Mouse (Mus musculus) hindbrain, embryonic 15.5 days (tissue): ENCODE measurements at regions not wholly inside any gene's neighbourhood (a gene's known extent, or its start where the extent isn't known, plus 50 kb on each side); places are given as distances from the start of the nearest gene placed in this dataset.
A peak's percentile ranks its signal among the peaks of the same experiment; 100 is the strongest.

Source experiments
- ATAC-seq: fragments of 200-750 bp; cut with Nextera tagmentation; 2 replicates; pipeline ENCODE4 v1.8.0; 2017; ENCODE audit warnings: low read depth, moderate number of reproducible peaks, moderate TSS enrichment; ENCODE audit not compliant: low FRiP score
- H3K27ac ChIP-seq: fragments of 300-500 bp; sonication (generic); replicated peaks from 2 replicates; pipeline ENCODE4 v1.5.1; 2015; ENCODE audit warnings: mild to moderate bottlenecking, inconsistent platforms
- H3K27me3 ChIP-seq: fragments of 300-500 bp; sonication (generic); 2 replicates; pipeline ENCODE4 v1.6.1; 2015; ENCODE audit warnings: control low read depth, inconsistent platforms
- H3K36me3 ChIP-seq: fragments of 300-500 bp; sonication (generic); 2 replicates; pipeline ENCODE4 v1.6.1; 2015; ENCODE audit warnings: control low read depth, inconsistent platforms
- H3K4me1 ChIP-seq: fragments of 300-500 bp; sonication (generic); replicated peaks from 2 replicates; pipeline ENCODE4 v1.6.1; 2015; ENCODE audit warnings: control low read depth, inconsistent platforms
- H3K4me2 ChIP-seq: fragments of 300-500 bp; sonication (generic); 2 replicates; pipeline ENCODE4 v1.6.1; 2015; ENCODE audit warnings: moderate library complexity, mild to moderate bottlenecking, inconsistent platforms
- H3K4me3 ChIP-seq: fragments of 300-500 bp; sonication (generic); 2 replicates; pipeline ENCODE4 v1.5.1; 2015; ENCODE audit warnings: mild to moderate bottlenecking, inconsistent platforms
- H3K9ac ChIP-seq: fragments of 300-500 bp; sonication (generic); 2 replicates; pipeline ENCODE4 v1.6.1; 2015; ENCODE audit warnings: inconsistent platforms
- H3K9me3 ChIP-seq: fragments of 300-500 bp; sonication (generic); 2 replicates; pipeline ENCODE4 v1.6.1; 2016; ENCODE audit warnings: control low read depth, inconsistent platforms
- WGBS: fragments of 180-500 bp; shearing (Covaris S2); methylation state at CpG from one replicate; pipeline ENCODE4 v1.1.7; 2015; 5-methylcytosine and 5-hydroxymethylcytosine counted together

DNA sequence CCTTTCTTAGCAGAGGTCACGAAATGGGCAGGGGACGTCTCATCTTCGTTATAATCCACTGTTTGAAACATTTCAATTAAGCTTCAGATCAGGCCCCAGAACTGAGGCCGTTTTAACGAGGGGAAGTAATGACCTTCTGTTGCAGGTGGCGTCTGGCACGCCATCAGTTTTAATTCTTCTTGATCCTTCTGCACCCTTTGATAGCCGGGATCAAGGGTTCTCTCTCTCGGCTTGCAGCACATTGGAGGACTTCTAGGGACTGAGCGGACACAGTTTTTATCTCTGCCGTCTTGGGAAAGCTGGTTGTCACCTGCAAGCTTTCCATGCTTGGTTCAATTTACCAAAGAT is 151.9 kb upstream of the Lmo4 start:
- Histone ChIP-seq H3K4me3 (no peak overlapping the region), H3K36me3 (no peaks in the 10 kb centered on the region), H3K4me2 (no peak overlapping the region), H3K4me1 (peaks cover 4% of the 10 kb centered on the region; the same call in 1 of the 2 replicates), H3K9ac (no peak overlapping the region), H3K27ac (no peak overlapping the region), H3K27me3 (no peaks in the 10 kb centered on the region), H3K9me3 (no peaks in the 10 kb centered on the region)
- ATAC-seq, result no peak
- 70% methylated on average over 11 of the region's 11 CpGs for WGBS

DNA sequence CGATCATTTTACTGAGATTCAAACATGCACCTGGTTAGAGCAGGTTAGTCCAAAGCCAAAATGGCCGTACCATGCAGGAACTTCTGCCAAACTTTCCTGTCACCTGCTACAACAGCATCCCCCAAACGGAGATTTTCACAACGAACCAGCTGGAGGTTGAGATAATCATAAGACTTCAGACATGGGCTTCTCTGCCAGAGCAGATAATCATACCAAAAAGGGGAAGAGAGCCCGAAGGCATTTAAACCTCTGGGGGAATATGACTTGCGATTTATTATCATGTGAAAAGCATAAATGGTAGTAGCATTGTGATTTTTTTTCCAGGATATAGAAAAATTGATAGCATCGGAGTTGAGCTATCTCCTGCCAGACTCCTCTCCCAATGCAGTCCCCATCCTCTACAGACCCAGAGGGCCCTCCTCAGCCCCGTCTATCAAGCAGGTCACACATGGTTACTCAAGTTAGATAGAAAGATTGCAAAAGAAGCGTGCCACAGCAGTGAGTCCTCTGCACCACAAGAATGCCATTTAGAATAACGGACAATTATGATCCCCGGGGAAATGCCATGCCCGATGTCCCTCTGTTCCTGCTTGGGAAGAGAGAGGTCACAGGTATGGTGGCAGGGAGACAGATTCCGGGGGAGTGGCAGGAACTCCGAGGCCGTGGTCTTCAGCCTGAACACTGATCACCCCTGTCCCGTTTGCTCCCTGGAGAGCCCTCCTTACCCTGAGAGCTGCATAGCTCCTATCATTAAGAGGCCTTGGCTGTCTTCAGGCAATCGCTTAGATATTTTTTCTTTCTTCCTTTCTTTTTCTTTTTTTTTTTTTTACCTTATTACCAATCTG is 151.3 kb upstream of the Lmo4 start:
- Histone ChIP-seq H3K4me1 (peaks cover 4% of the 10 kb centered on the region; the same call in 1 of the 2 replicates), H3K9ac (no peak overlapping the region), H3K27me3 (no peaks in the 10 kb centered on the region), H3K4me2 (no peak overlapping the region), H3K27ac (no peak overlapping the region), H3K36me3 (no peaks in the 10 kb centered on the region), H3K4me3 (no peak overlapping the region), H3K9me3 (no peaks in the 10 kb centered on the region)
- 67% methylated on average over 17 of the region's 17 CpGs for WGBS
- no peak for ATAC-seq

DNA sequence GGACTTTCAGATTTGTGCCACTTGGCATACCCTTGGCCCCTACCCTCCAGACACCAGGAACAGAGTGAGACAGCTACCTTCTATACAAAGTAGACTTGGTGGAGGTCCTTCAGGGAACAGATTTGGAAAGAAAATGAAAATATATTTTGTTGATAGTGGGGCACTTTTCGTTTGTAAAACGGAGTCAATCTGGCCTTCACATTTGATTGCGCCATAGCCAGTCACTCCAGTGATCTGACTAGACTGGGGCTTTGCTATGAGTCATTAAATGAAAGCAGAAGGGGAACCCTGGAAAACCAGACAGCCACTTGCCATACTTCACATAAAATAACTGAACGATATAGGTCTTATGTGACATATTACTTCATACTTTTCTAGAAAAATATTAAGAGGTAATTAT is 147.5 kb upstream of the Lmo4 start:
- H3K4me1 ChIP-seq, result peaks cover 4% of the 10 kb centered on the region; the same call in 1 of the 2 replicates
- no peaks in the 10 kb centered on the region for H3K36me3 ChIP-seq
- no peaks in the 10 kb centered on the region for H3K9me3 ChIP-seq
- H3K4me2 ChIP-seq, result no peak overlapping the region
- H3K27ac ChIP-seq, result no peak overlapping the region
- no peak overlapping the region for H3K4me3 ChIP-seq
- 93% methylated on average over 4 of the region's 4 CpGs for WGBS
- no peak overlapping the region for H3K9ac ChIP-seq
- no peak for ATAC-seq
- no peaks in the 10 kb centered on the region for H3K27me3 ChIP-seq

DNA sequence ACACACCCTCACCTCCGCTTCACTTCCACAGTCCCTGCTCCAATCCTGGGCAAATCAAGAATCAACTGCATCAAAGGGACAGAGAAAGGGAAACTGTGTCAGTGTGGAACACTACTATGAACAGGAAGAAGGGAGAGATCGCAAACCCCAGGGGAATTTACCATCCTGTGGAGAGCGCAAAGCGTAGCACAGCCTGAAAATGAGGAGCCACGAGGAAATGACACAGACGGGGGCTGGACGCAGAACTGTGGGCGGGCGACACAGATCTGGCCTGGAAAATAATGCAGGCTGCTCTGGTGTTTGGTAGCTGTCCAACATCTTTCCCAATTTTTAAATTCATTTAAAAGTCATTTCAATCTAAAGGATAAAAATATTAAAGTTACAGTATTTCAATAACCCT is 143.4 kb upstream of the Lmo4 start:
- WGBS, result 68% methylated on average over 9 of the region's 9 CpGs
- H3K9ac ChIP-seq, result no peak overlapping the region
- no peaks in the 10 kb centered on the region for H3K36me3 ChIP-seq
- no peak overlapping the region for H3K27ac ChIP-seq
- H3K4me3 ChIP-seq, result no peak overlapping the region
- H3K9me3 ChIP-seq, result no peaks in the 10 kb centered on the region
- H3K27me3 ChIP-seq, result no peaks in the 10 kb centered on the region
- H3K4me1 ChIP-seq, result no peaks in the 10 kb centered on the region
- no peak overlapping the region for H3K4me2 ChIP-seq
- ATAC-seq, result peak; percentile 42; the same call in 1 of the 2 replicates

DNA sequence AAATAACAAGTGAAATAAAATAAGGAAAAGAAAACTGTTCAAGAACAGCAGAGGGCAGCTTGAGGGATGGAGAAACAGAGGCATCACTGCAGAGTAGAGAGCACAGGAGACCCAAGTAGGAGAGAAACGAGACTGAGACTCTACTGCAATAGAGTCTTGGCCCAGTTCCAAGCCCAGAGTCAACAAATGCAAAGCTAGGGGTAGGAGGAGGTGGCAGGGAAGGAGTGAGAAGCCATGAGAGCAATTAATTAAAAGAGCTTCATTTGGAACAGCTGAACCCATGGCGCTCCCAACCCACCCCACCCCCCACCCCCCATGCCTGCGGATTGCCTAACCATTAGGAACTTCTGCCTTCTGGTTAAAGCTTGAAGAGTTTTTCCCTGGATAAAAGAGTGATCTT is 130.2 kb upstream of the Lmo4 start:
- Histone ChIP-seq H3K27me3 (no peaks in the 10 kb centered on the region), H3K36me3 (no peaks in the 10 kb centered on the region), H3K4me1 (peaks cover 6% of the 10 kb centered on the region; the same call in 1 of the 2 replicates), H3K27ac (no peak overlapping the region), H3K9me3 (no peaks in the 10 kb centered on the region), H3K4me2 (no peak overlapping the region), H3K9ac (no peak overlapping the region), H3K4me3 (no peak overlapping the region)
- ATAC-seq, result no peak
- WGBS, result 42% methylated on average over 3 of the region's 3 CpGs

GRCm38 (mm10) chr3:144334201-144334600 is 129.2 kb upstream of the Lmo4 start:
- no peak overlapping the region for H3K4me2 ChIP-seq
- no peak for ATAC-seq
- no peak overlapping the region for H3K4me3 ChIP-seq

GRCm38 (mm10) chr3:144332353-144332752 is 127.3 kb upstream of the Lmo4 start:
- Histone ChIP-seq H3K27ac (no peak overlapping the region), H3K4me2 (no peak overlapping the region), H3K27me3 (no peaks in the 10 kb centered on the region), H3K4me3 (no peak overlapping the region), H3K4me1 (peaks cover 6% of the 10 kb centered on the region; the same call in 1 of the 2 replicates), H3K36me3 (no peaks in the 10 kb centered on the region), H3K9ac (no peak overlapping the region), H3K9me3 (no peaks in the 10 kb centered on the region)
- 4% methylated on average over 5 of the region's 5 CpGs for WGBS
- no peak for ATAC-seq

More at GRCm38 (mm10) chr3:144334201-144334600, 129.2 kb upstream of the Lmo4 start:
- 91% methylated on average over 5 of the region's 5 CpGs for WGBS
- H3K27me3 ChIP-seq, result no peaks in the 10 kb centered on the region
- no peak overlapping the region for H3K27ac ChIP-seq
- H3K36me3 ChIP-seq, result no peaks in the 10 kb centered on the region
- no peak overlapping the region for H3K9ac ChIP-seq
- peaks cover 6% of the 10 kb centered on the region; the same call in 1 of the 2 replicates for H3K4me1 ChIP-seq
- no peaks in the 10 kb centered on the region for H3K9me3 ChIP-seq

DNA sequence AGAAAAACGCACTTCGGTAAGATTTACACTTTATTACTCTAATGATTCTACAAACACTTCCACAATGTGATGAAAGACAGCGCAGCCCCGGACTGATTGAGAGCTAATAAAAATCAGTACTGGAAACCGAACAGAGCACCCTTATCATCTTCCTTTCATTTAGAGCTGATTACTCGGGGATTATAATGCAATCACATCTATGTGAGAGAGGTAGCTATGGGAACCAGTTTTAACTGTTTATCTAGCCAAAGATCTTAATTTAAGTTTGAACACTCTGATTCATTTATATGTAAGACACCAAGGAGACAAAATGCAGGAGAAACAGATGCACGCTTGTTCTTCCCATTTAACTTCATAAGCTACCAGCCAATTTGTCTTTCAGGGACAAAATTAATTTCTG is 124.1 kb upstream of the Lmo4 start:
- no peaks in the 10 kb centered on the region for H3K9me3 ChIP-seq
- no peak overlapping the region for H3K4me2 ChIP-seq
- no peaks in the 10 kb centered on the region for H3K36me3 ChIP-seq
- WGBS, result 68% methylated on average over 7 of the region's 7 CpGs
- H3K27ac ChIP-seq, result no peak overlapping the region
- H3K9ac ChIP-seq, result no peak overlapping the region
- H3K4me1 ChIP-seq, result peaks cover 6% of the 10 kb centered on the region; the same call in 1 of the 2 replicates
- H3K27me3 ChIP-seq, result no peaks in the 10 kb centered on the region
- H3K4me3 ChIP-seq, result no peak overlapping the region
- ATAC-seq, result no peak

DNA sequence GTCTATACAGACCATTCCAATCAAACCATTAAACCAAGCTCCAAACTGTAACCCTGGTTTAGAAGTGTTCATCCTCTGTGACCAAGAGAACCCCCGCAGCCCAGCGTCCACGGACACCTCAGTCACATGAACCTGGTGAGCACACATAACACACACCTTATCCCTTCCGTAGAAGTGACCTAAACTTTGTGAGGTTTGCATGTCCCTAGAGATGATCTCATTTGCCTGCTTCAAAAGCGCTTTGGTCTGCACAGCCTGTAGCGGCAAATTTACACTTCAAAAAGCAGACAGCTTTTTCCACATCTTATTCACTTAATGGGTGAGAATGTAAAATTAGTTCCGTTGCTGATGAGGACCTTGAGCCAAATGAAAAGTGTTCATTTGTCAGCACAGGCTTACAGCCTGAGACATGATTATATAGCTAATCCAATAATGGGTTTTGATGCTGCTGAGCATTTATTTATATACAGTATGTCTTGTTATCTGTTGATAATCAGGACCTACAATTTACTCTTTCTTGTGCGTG is 122.3 kb upstream of the Lmo4 start:
- Histone ChIP-seq H3K4me3 (no peak overlapping the region), H3K4me1 (peaks cover 1% of the 10 kb centered on the region; the same call in 1 of the 2 replicates), H3K27me3 (no peaks in the 10 kb centered on the region), H3K9me3 (no peaks in the 10 kb centered on the region), H3K9ac (no peak overlapping the region), H3K27ac (no peak overlapping the region), H3K4me2 (no peak overlapping the region), H3K36me3 (no peaks in the 10 kb centered on the region)
- no peak for ATAC-seq
- 84% methylated on average over 8 of the region's 8 CpGs for WGBS

DNA sequence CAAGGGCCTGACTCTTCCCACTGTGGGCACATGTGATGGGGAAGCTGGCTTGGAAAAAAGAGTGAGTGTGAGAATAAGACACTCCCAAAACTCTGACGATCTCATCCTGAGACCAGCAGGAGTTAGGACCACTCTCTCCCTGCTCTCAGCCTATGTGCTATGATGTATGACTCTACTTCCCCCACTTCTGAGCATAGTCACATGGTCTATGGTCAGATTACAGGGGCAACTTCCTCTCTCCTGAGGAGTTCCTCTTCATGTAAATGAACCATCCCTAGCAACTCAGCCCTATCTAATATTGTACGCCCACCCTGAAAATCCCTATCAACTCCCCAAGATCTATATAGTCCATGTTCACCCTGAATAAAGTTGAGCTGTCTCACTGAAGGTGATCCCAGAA is 120.0 kb upstream of the Lmo4 start:
- H3K9ac ChIP-seq, result no peak overlapping the region
- H3K4me1 ChIP-seq, result peaks cover 1% of the 10 kb centered on the region; the same call in 1 of the 2 replicates
- H3K27ac ChIP-seq, result no peak overlapping the region
- H3K36me3 ChIP-seq, result no peaks in the 10 kb centered on the region
- no peaks in the 10 kb centered on the region for H3K9me3 ChIP-seq
- no peak overlapping the region for H3K4me2 ChIP-seq
- no peaks in the 10 kb centered on the region for H3K27me3 ChIP-seq
- ATAC-seq, result no peak
- H3K4me3 ChIP-seq, result no peak overlapping the region
- WGBS, result 96% methylated on average over 2 of the region's 2 CpGs

DNA sequence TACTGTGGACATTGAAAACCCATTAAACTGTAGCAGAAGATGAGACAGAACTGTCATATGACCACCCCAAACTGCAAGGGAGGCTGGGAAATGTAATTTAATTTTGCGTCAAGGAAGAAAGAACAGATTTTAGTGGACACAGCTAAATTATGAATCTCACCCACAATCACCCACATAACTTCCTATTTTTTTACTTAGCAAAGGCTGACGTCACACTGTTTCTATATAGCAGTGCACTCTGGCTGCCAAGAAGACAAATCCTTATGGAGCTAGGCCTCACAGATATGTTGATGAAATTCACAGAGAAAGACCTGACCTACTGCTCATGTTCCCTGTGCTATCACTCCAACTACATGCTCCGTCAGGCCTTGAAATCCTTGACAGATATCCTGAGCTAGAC is 118.5 kb upstream of the Lmo4 start:
- Histone ChIP-seq H3K4me3 (no peak overlapping the region), H3K27me3 (no peaks in the 10 kb centered on the region), H3K36me3 (no peaks in the 10 kb centered on the region), H3K4me1 (peaks cover 16% of the 10 kb centered on the region), H3K27ac (no peak overlapping the region), H3K9ac (no peak overlapping the region), H3K4me2 (no peak overlapping the region), H3K9me3 (no peaks in the 10 kb centered on the region)
- WGBS, result 93% methylated on average over 3 of the region's 3 CpGs
- no peak for ATAC-seq

DNA sequence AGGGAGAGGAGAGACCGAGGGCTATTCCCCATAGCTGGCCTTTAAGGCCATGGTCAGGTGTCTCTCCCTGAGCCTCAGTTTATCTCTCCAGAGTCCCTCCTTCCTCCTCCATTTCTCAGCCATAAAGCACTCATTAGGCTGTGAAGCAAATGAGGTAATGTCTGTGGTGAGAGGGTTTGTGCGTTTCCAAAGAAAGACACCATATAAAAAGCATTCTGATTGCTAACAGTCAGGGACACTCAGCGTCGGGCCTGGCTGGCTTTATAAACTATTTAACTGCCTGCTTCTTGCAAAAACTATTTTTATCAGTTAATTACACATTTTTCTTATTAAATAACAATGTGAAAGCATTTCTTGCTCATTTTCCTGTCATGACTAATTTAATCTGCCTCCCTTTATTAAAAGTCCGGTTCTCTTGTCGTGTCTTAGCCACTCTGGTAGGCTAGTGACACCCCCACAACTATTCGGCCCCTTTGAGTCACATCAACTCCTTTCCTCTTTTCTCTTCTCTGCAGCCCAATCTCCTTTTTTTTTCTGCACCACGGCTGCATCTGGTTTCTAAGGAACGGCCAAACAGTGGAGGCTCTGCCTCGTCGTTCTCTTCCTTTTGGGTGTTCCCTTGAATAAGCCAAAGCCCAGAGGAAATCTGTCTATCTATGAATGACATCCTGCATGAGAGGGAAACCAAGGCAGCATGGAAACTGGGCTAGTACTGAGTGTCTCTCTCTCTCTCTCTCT is 114.6 kb upstream of the Lmo4 start:
- peak; percentile 32; the same call in 1 of the 2 replicates for ATAC-seq

More for the DNA sequence above, 114.6 kb upstream of the Lmo4 start:
- H3K27ac ChIP-seq, result peak overlapping the region; percentile 76
- H3K4me2 ChIP-seq, result peak overlapping the region; percentile 42
- H3K4me3 ChIP-seq, result no peak overlapping the region
- H3K36me3 ChIP-seq, result no peaks in the 10 kb centered on the region
- no peaks in the 10 kb centered on the region for H3K27me3 ChIP-seq
- peaks cover 19% of the 10 kb centered on the region for H3K4me1 ChIP-seq
- 46% methylated on average over 11 of the region's 11 CpGs for WGBS
- H3K9ac ChIP-seq, result peak overlapping the region; percentile 11; the same call in 1 of the 2 replicates
- no peaks in the 10 kb centered on the region for H3K9me3 ChIP-seq
